Mouse (Mus musculus) limb, embryonic 13.5 days (tissue): ENCODE measurements around the gene Zfp113. TPM values are rescaled to one million over a fixed set of nuclear protein-coding genes. Genes with fewer than 3 reads are reported as not detected.

Source experiments
- microRNA counts: library from miRNA; unstranded; fragments of <30 nt; microRNA quantifications from one replicate; lab custom pipeline; 2016
- microRNA-seq: library from miRNA; unstranded; fragments of <30 nt; microRNA quantifications from one replicate; pipeline ENCODE4, GENCODE M21; 2016
- polyA plus RNA-seq: library from polyadenylated mRNA; unstranded; fragments of >200 nt; fragmentation: Nextera tagmentation; extraction: Ambion mirVana; gene quantifications from 2 replicates; pipeline ENCODE4 v1.2.1, GENCODE M21; 2015

Gene Zfp113
- polyA plus RNA-seq, 1 experiment from 2014 or later, result 23.8 TPM

MicroRNA genes within 50 kb of the gene (microRNA counts, 519-probe panel; counts per million panel counts)
- microRNA mmu-miR-106b (lab: Ali Mortazavi, UCI) (4,648 counts per million, percentile 90 among the panel's probes with 10 or more counts), microRNA mmu-miR-25 (lab: Ali Mortazavi, UCI) (5,320 counts per million, percentile 96 among the panel's probes with 10 or more counts), microRNA mmu-miR-93 (lab: Ali Mortazavi, UCI) (4,421 counts per million, percentile 85 among the panel's probes with 10 or more counts)

Small RNAs within 50 kb of the gene (microRNA-seq; reads per million reads assigned to microRNA genes)
- gene Mir106b (9,421 reads per million, percentile 94 among the genes with 10 or more reads in this experiment), gene Mir25 (710 reads per million, percentile 73 among the genes with 10 or more reads in this experiment), gene Mir93 (11,129 reads per million, percentile 95 among the genes with 10 or more reads in this experiment)

Other genes with a start within 250 kb of the Zfp113 start
- not detected in 2 replicates for gene Cyp3a13, start 234.1 kb downstream of the Zfp113 start, polyA plus RNA-seq
- 0.48 and 0.80 TPM in 2 replicates for gene Gjc3, start 192.6 kb downstream of the Zfp113 start, polyA plus RNA-seq
- gene Azgp1, start 174.2 kb downstream of the Zfp113 start, polyA plus RNA-seq, result not detected in 2 replicates
- gene Smok3a, start 134.5 kb downstream of the Zfp113 start, polyA plus RNA-seq, result not detected in 2 replicates
- not detected in 2 replicates for gene Smok3b, start 134.3 kb downstream of the Zfp113 start, polyA plus RNA-seq
- not detected in 2 replicates for gene Smok3c, start 102.5 kb downstream of the Zfp113 start, polyA plus RNA-seq
- gene Zkscan1, start 70.7 kb downstream of the Zfp113 start, polyA plus RNA-seq, result 20.1 and 22.4 TPM in 2 replicates
- gene Zscan21, start 38.8 kb downstream of the Zfp113 start, polyA plus RNA-seq, result 76.5 and 77.3 TPM in 2 replicates
- 362 and 367 TPM in 2 replicates for gene Cops6, start 5.3 kb upstream of the Zfp113 start, polyA plus RNA-seq
- gene Ap4m1, start 16.3 kb upstream of the Zfp113 start, polyA plus RNA-seq, result 32.2 and 35.8 TPM in 2 replicates
- gene Mcm7, start 16.7 kb upstream of the Zfp113 start, polyA plus RNA-seq, result 208 and 210 TPM in 2 replicates
- 99.2 and 106 TPM in 2 replicates for gene Taf6, start 31.7 kb upstream of the Zfp113 start, polyA plus RNA-seq
- 73.0 and 73.8 TPM in 2 replicates for gene Cnpy4, start 31.7 kb upstream of the Zfp113 start, polyA plus RNA-seq
- gene Mblac1, start 38.6 kb upstream of the Zfp113 start, polyA plus RNA-seq, result 10.5 and 11.3 TPM in 2 replicates
- not detected in 2 replicates for gene Nxpe5, start 70.2 kb upstream of the Zfp113 start, polyA plus RNA-seq
- 63.5 and 64.7 TPM in 2 replicates for gene Lamtor4, start 99.7 kb upstream of the Zfp113 start, polyA plus RNA-seq
- gene BC037034, start 108.3 kb upstream of the Zfp113 start, polyA plus RNA-seq, result 4.4 and 5.2 TPM in 2 replicates
- gene Gal3st4, start 117.1 kb upstream of the Zfp113 start, polyA plus RNA-seq, result 3.3 and 4.5 TPM in 2 replicates
- gene Gm43720, start 124.2 kb upstream of the Zfp113 start, polyA plus RNA-seq, result 0.13 and 0.29 TPM in 2 replicates
- gene Gpc2, start 124.3 kb upstream of the Zfp113 start, polyA plus RNA-seq, result 52.9 and 55.6 TPM in 2 replicates
- gene Stag3, start 124.5 kb upstream of the Zfp113 start, polyA plus RNA-seq, result 8.2 and 9.4 TPM in 2 replicates
- 0.18 TPM in 1 of 2 replicates, not detected in the other for gene Pvrig, start 186.2 kb upstream of the Zfp113 start, polyA plus RNA-seq